Mouse (Mus musculus) embryonic facial prominence, embryonic 13.5 days (tissue): ENCODE data around the gene Elavl4. TPM values are rescaled to one million over a fixed set of nuclear protein-coding genes. Genes with fewer than 3 reads are reported as not detected.

Source experiments
- ATAC-seq: fragments of 200-750 bp; cut with Nextera tagmentation; 2 replicates; pipeline ENCODE4 v1.8.0; 2017; ENCODE audit warnings: low read depth; ENCODE audit not compliant: insufficient number of reproducible peaks, insufficient read depth, low FRiP score, low TSS enrichment
- H3K27ac ChIP-seq: fragments of 300-500 bp; sonication (generic); 2 replicates; pipeline ENCODE4 v1.5.1; 2015; ENCODE audit warnings: moderate library complexity, mild to moderate bottlenecking, inconsistent platforms
- H3K27me3 ChIP-seq: fragments of 300-500 bp; sonication (generic); 2 replicates; pipeline ENCODE4 v1.6.1; 2015; ENCODE audit warnings: mild to moderate bottlenecking, inconsistent platforms
- H3K36me3 ChIP-seq: fragments of 300-500 bp; sonication (generic); 2 replicates; pipeline ENCODE4 v1.6.1; 2015; ENCODE audit warnings: mild to moderate bottlenecking, inconsistent platforms
- H3K4me1 ChIP-seq: fragments of 300-500 bp; sonication (generic); 2 replicates; pipeline ENCODE4 v1.6.1; 2015; ENCODE audit warnings: inconsistent platforms
- H3K4me2 ChIP-seq: fragments of 300-500 bp; sonication (generic); 2 replicates; pipeline ENCODE4 v1.6.1; 2015; ENCODE audit warnings: moderate library complexity, mild to moderate bottlenecking, inconsistent platforms
- H3K4me3 ChIP-seq: fragments of 300-500 bp; sonication (generic); 2 replicates; pipeline ENCODE4 v1.5.1; 2015; ENCODE audit warnings: mild to moderate bottlenecking, inconsistent platforms
- H3K9ac ChIP-seq: fragments of 300-500 bp; sonication (generic); 2 replicates; pipeline ENCODE4 v1.6.1; 2015; ENCODE audit warnings: mild to moderate bottlenecking, inconsistent platforms
- H3K9me3 ChIP-seq: fragments of 300-500 bp; sonication (generic); 2 replicates; pipeline ENCODE4 v1.6.1; 2016; ENCODE audit warnings: inconsistent platforms
- WGBS: fragments of 180-500 bp; shearing (Covaris S2); methylation state at CpG from one replicate; pipeline ENCODE4 v1.1.7; 2015; ENCODE audit warnings: mixed read lengths; 5-methylcytosine and 5-hydroxymethylcytosine counted together
- polyA plus RNA-seq: library from polyadenylated mRNA; unstranded; fragments of >200 nt; fragmentation: Nextera tagmentation; extraction: Ambion mirVana; gene quantifications from 2 replicates; pipeline ENCODE4 v1.2.1, GENCODE M21; 2015

Elavl4 gene
- polyA plus RNA-seq, 1 experiment from 2014 or later, result 11.3 TPM

GRCm38 (mm10) chr4:110292471-110292870 lies 59.2 kb downstream of the Elavl4 start:
- no peak overlapping the region for H3K9ac ChIP-seq
- H3K27me3 ChIP-seq, result no peaks in the 10 kb centered on the region
- no peaks in the 10 kb centered on the region for H3K4me1 ChIP-seq
- WGBS, result 22% methylated on average over 10 of the region's 10 CpGs
- H3K9me3 ChIP-seq, result no peaks in the 10 kb centered on the region
- H3K27ac ChIP-seq, result no peak overlapping the region
- H3K4me2 ChIP-seq, result no peak overlapping the region
- H3K4me3 ChIP-seq, result no peak overlapping the region
- H3K36me3 ChIP-seq, result no peaks in the 10 kb centered on the region
- ATAC-seq, result no peak

GRCm38 (mm10) chr4:110290544-110291095 lies 61.1 kb downstream of the Elavl4 start:
- Histone ChIP-seq H3K27me3 (no peaks in the 10 kb centered on the region), H3K4me2 (no peak overlapping the region), H3K4me1 (0 out of 2 replicates have a peak, but pooled peaks cover 5% of the 10 kb centered on the region), H3K4me3 (no peak overlapping the region), H3K36me3 (no peaks in the 10 kb centered on the region), H3K27ac (no peak overlapping the region), H3K9ac (no peak overlapping the region), H3K9me3 (no peaks in the 10 kb centered on the region)
- 63% methylated on average over 7 of the region's 7 CpGs for WGBS
- no peak for ATAC-seq

- ATAC-seq, result no peak
- H3K9me3 ChIP-seq, result no peaks in the 10 kb centered on the region
- no peak overlapping the region for H3K4me2 ChIP-seq
- no peak overlapping the region for H3K9ac ChIP-seq
- H3K4me1 ChIP-seq, result 0 out of 2 replicates have a peak, but pooled peaks cover 5% of the 10 kb centered on the region
- no peak overlapping the region for H3K4me3 ChIP-seq
- H3K36me3 ChIP-seq, result no peaks in the 10 kb centered on the region
- H3K27ac ChIP-seq, result no peak overlapping the region
- H3K27me3 ChIP-seq, result no peaks in the 10 kb centered on the region
- WGBS, result 52% methylated on average over 12 of the region's 12 CpGs
These were observed 61.7 kb downstream of the Elavl4 start for GRCm38 (mm10) chr4:110290056-110290455.

- ATAC-seq, result no peak
- WGBS, result 24% methylated on average over 11 of the region's 11 CpGs
- H3K4me3 ChIP-seq, result no peak overlapping the region
These were observed 64.2 kb downstream of the Elavl4 start for GRCm38 (mm10) chr4:110287412-110288067.

DNA sequence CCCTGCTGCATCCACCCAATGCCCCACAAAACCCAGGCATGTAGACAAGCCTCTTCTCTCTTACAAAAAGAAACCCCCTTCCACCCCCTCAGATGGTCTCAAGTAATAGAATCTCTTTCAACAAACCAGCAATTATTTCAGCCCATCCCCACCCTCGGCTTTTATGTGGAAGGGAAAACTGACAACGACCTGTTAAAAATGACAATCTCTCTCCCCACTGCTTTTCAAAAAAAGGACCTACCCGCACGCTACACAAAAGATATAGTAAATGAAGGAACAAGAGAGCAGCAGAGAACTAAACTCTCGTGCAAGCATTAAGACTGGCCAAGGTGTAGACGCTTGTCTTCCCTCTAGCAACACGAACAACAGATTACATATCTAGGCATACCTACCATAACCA lies 64.9 kb downstream of the Elavl4 start:
- Histone ChIP-seq H3K27ac (no peak overlapping the region), H3K9ac (no peak overlapping the region), H3K9me3 (no peaks in the 10 kb centered on the region), H3K4me1 (0 out of 2 replicates have a peak, but pooled peaks cover 5% of the 10 kb centered on the region), H3K4me2 (peak overlapping the region; percentile 36), H3K27me3 (no peaks in the 10 kb centered on the region), H3K4me3 (0 out of 2 replicates have a peak overlapping the region, but pooled peaks have one; percentile 3), H3K36me3 (no peaks in the 10 kb centered on the region)
- no peak for ATAC-seq
- whole genome bisulfite sequencing, result 60% methylated on average over 7 of the region's 7 CpGs

More at GRCm38 (mm10) chr4:110287412-110288067, 64.2 kb downstream of the Elavl4 start:
- H3K4me2 ChIP-seq, result no peak overlapping the region
- H3K9me3 ChIP-seq, result no peaks in the 10 kb centered on the region
- H3K9ac ChIP-seq, result no peak overlapping the region
- no peaks in the 10 kb centered on the region for H3K27me3 ChIP-seq
- no peaks in the 10 kb centered on the region for H3K36me3 ChIP-seq
- 0 out of 2 replicates have a peak, but pooled peaks cover 5% of the 10 kb centered on the region for H3K4me1 ChIP-seq
- no peak overlapping the region for H3K27ac ChIP-seq

GRCm38 (mm10) chr4:110286371-110286781 lies 65.3 kb downstream of the Elavl4 start:
- peak overlapping the region; percentile 36 for H3K4me2 ChIP-seq
- ATAC-seq, result no peak
- 35% methylated on average over 9 of the region's 9 CpGs for WGBS

DNA sequence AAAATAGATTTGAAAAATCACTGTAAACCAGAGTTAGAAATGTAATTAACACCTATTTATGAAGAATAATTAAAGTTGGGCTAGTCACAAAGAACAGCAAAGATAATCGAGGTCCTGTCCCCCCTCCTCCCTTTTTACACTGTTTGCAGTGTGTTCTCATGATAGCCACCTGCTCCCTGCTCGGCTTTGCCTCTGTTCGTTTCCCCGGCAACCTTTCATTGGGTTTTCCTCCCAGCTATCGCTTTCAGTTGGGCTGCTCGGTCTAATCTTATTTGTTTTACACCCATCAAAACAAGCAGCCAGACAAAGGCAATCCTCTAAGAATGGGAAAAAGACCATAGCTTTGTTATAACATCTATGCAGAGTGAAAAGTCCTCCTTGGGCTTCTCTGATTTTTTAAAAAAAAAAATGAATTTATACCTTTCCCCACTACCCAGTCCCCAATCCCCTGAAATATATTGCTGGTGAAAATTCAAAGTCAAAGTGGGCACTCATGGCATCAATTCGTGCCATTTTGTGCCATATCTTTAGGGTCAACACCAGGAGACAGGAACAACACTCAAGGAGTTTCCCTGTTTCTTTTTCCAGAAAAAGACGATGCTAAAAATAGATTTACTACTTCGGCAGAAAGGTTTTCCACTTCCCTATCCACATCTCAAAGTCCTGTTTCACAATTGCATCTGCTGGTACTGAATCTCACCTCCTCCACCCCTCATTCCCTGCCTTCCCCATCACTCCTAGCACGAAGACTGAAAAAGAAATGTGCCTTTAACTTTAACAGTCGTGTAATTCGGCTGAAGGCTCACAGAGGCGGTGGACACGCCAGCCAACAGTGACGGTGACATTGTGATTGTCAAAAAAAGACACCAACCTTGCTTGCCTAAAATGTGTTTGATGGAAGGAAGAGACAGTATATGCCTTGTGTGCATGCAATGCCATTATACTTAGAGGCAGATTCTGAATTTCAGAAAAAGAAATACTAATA lies 66.1 kb downstream of the Elavl4 start:
- Histone ChIP-seq H3K4me2 (peak overlapping the region; percentile 36), H3K4me3 (no peak overlapping the region), H3K9me3 (no peaks in the 10 kb centered on the region), H3K9ac (no peak overlapping the region), H3K36me3 (no peaks in the 10 kb centered on the region), H3K4me1 (0 out of 2 replicates have a peak, but pooled peaks cover 5% of the 10 kb centered on the region), H3K27ac (no peak overlapping the region), H3K27me3 (no peaks in the 10 kb centered on the region)
- no peak for ATAC-seq
- 31% methylated on average over 15 of the region's 15 CpGs for WGBS

More at GRCm38 (mm10) chr4:110286371-110286781, 65.3 kb downstream of the Elavl4 start:
- H3K4me1 ChIP-seq, result 0 out of 2 replicates have a peak, but pooled peaks cover 5% of the 10 kb centered on the region
- no peaks in the 10 kb centered on the region for H3K9me3 ChIP-seq
- no peaks in the 10 kb centered on the region for H3K27me3 ChIP-seq
- no peak overlapping the region for H3K9ac ChIP-seq
- no peak overlapping the region for H3K27ac ChIP-seq
- no peaks in the 10 kb centered on the region for H3K36me3 ChIP-seq
- 0 out of 2 replicates have a peak overlapping the region, but pooled peaks have one; percentile 3 for H3K4me3 ChIP-seq

GRCm38 (mm10) chr4:110284446-110284845 lies 67.3 kb downstream of the Elavl4 start:
- Histone ChIP-seq H3K27me3 (no peaks in the 10 kb centered on the region), H3K27ac (no peak overlapping the region), H3K4me2 (no peak overlapping the region), H3K36me3 (no peaks in the 10 kb centered on the region), H3K4me1 (0 out of 2 replicates have a peak, but pooled peaks cover 5% of the 10 kb centered on the region), H3K9ac (no peak overlapping the region), H3K9me3 (no peaks in the 10 kb centered on the region), H3K4me3 (no peak overlapping the region)
- 76% methylated on average over 3 of the region's 3 CpGs for WGBS
- ATAC-seq, result no peak

- WGBS, result 11% methylated on average over 4 of the region's 4 CpGs
These were observed 81.7 kb downstream of the Elavl4 start for GRCm38 (mm10) chr4:110270046-110270445.

DNA sequence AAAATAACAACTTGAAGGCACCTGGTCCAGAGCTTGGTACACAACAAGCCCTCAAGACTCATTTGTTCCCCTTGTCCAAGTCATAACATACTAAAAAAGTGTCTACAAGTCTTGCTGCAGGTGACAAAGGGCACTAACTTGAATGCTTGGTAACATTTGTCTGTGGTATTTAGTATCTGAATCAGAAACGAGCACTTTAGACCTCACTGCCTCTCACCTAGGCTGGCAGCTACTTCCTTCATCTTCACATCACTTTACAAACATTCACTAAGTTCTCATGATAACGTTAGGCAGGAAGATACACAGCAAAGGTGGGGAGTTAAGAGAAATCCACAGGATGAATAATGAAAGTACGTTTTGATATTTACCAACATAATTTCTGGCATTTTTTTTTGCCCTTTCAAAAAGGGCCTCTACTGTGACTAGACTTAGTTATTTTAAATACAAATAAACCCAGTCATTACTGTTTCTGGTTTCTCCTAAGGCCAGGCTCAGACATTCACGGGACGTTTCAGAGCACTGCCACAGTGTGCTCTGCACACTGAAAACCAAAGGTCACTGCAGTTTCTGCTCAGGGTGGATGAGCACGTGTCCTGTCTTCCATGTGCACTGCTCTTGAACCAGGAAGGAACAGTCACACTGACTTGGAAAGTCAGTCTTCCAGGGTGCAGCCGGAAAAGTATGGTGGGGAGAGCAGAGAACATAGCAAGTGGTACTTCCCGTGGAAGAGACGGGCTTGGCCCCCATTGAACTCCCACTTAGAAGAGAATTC lies 84.7 kb downstream of the Elavl4 start:
- Histone ChIP-seq H3K27ac (no peak overlapping the region), H3K4me2 (no peak overlapping the region), H3K4me1 (no peaks in the 10 kb centered on the region), H3K36me3 (no peaks in the 10 kb centered on the region), H3K9ac (no peak overlapping the region), H3K9me3 (no peaks in the 10 kb centered on the region), H3K4me3 (no peak overlapping the region), H3K27me3 (no peaks in the 10 kb centered on the region)
- WGBS, result 71% methylated on average over 9 of the region's 9 CpGs
- ATAC-seq, result no peak

More at GRCm38 (mm10) chr4:110270046-110270445, 81.7 kb downstream of the Elavl4 start:
- no peak for ATAC-seq
- no peak overlapping the region for H3K4me2 ChIP-seq
- no peaks in the 10 kb centered on the region for H3K27me3 ChIP-seq
- no peaks in the 10 kb centered on the region for H3K9me3 ChIP-seq
- H3K9ac ChIP-seq, result no peak overlapping the region
- H3K27ac ChIP-seq, result no peak overlapping the region
- H3K36me3 ChIP-seq, result no peaks in the 10 kb centered on the region
- no peaks in the 10 kb centered on the region for H3K4me1 ChIP-seq
- no peak overlapping the region for H3K4me3 ChIP-seq
